Mouse (Mus musculus) small intestine, adult 2 months (tissue): Measurements from ENCODE around the gene 4930519P11Rik. TPM values are rescaled to one million over a fixed set of nuclear protein-coding genes. Genes with fewer than 3 reads are reported as not detected.

Experiments
- H3K27ac ChIP-seq: fragments of 200-500 bp; 2 replicates; pipeline ENCODE4 v1.5.1; 2012; ENCODE audit warnings: low read depth, low read length, control low read depth, inconsistent platforms; ENCODE audit not compliant: insufficient read depth
- H3K27me3 ChIP-seq: fragments of 200-500 bp; 2 replicates; pipeline ENCODE4 v1.6.1; 2012; ENCODE audit warnings: mild to moderate bottlenecking, moderate library complexity, low read length, inconsistent platforms; ENCODE audit not compliant: control insufficient read depth, insufficient read depth
- H3K36me3 ChIP-seq: fragments of 200-500 bp; 2 replicates; pipeline ENCODE4 v1.6.1; 2012; ENCODE audit warnings: mild to moderate bottlenecking, low read length, control low read depth, inconsistent platforms; ENCODE audit not compliant: control insufficient read depth, insufficient read depth
- H3K4me1 ChIP-seq: fragments of 200-500 bp; 2 replicates; pipeline ENCODE4 v1.6.1; 2012; ENCODE audit warnings: low read length, inconsistent platforms, mixed read lengths; ENCODE audit not compliant: control insufficient read depth, insufficient read depth, insufficient read length
- H3K4me3 ChIP-seq: fragments of 200-500 bp; 2 replicates; pipeline ENCODE4 v1.5.1; 2012; ENCODE audit warnings: low read depth, mild to moderate bottlenecking, control low read depth, inconsistent platforms, low read length, moderate library complexity
- CTCF ChIP-seq: fragments of 200-500 bp; IDR thresholded peaks from 2 replicates; pipeline ENCODE4 v1.5.1; 2012; ENCODE audit warnings: low read depth, mild to moderate bottlenecking, control low read depth, inconsistent platforms, low read length, moderate library complexity, mixed read lengths; ENCODE audit not compliant: insufficient replicate concordance, insufficient read length; ENCODE audit errors: extremely low read depth
- POLR2A ChIP-seq: fragments of 200-500 bp; IDR thresholded peaks from 2 replicates; pipeline ENCODE4 v1.6.1; 2012; ENCODE audit warnings: low read depth, mild to moderate bottlenecking, control low read depth, inconsistent platforms, low read length, moderate library complexity
- WGBS: fragments of 180-500 bp; shearing (Covaris S2); methylation state at CpG from one replicate; pipeline ENCODE4 v1.1.7; 2018; 5-methylcytosine and 5-hydroxymethylcytosine counted together
- polyA plus RNA-seq: library from polyadenylated mRNA; depleted of rRNA; stranded (reverse); fragments of >200 nt; gene quantifications from 2 replicates; pipeline ENCODE4 v1.2.3, GENCODE M21; 2012; rRNA removed

Gene 4930519P11Rik
- polyA plus RNA-seq = 0.46 and 1.6 TPM in 2 replicates

DNA sequence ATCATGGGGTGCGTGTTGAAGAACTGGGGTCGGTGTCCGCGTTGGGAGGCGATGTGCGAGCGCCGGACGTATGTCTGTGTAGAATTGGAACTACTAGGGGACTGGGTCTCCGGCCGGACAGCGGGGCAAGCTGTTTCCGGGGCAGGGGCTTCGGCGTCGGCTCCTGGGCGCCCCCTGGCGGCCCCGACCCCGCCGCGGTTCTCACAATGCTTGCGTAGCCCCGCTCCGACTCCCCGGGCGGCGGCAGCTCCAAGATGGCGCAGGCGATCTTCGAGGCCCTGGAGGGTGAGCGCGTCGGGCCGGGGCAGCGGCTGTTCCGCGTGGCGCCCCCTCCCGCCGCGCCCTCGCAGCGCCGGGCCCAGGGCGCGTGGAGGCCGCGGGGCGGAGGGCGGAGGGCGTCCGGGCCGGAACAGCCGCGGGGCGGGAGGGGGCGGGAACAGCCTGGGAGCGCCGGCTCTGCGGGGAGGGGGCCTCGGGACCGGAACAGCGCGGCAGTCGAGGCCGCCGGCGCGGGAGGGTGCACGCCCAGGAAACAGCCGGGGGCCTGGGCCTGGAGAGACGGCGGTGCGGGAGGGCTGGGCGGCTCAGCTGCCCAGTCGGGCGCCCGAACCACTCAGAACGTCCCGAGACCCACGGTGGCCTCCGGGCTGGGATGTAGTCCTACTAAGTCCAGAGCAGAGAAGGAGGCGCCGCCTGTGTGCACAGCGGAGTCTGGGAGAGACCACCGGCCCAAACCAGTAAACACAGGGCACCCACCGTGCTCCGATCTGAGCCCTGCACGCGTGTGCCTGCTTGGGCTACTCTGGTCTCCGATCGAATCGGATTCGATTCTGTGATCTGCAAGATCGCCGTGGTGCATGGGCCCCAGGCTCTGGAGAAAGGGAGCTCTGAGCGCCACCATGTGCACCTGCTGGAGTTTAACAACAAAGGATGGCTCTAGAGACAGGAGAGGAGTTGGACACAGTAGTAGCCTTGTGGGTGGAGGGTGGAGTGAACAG lies at the start of gene 4930519P11Rik, which contains the start of gene Zfp341:
4930519P11Rik (minus strand) TSS at position 320 of the 998 bp plus-strand sequence.
Zfp341 (plus strand) TSS at position 180 of the 998 bp plus-strand sequence.
- WGBS = under 1% methylated on average over 94 of the region's 98 CpGs

DNA sequence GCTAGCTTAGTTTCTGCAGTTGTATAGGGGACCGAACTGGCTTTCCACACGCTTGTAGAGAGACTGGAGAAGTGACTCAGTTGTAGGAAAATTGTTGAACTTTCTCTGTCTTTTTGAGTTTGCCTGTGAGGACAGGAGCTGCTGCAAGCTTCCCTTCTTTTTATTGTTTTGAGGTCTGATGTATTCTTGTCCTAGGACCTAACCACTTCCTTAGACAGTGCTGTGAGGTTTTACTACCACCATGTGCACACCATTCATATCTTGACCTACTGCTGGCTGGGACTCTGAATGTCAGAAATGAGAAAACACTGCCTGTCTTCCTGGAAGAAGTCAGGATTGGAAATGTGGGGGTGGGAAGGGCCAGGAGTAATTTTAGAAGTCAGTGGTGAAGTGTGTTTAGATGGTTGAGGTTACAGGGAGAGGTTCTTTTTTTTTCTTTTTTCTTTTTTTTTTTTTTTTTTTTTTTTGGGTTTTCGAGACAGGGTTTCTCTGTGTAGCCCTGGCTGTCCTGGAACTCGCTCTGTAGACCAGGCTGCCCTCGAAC lies 46.4 kb upstream of the 4930519P11Rik start:
- WGBS = 72% methylated on average over 5 of the region's 5 CpGs

More for the DNA sequence above, at the start of gene 4930519P11Rik, which contains the start of gene Zfp341:
- TF ChIP-seq POLR2A (peak; percentile 37), CTCF (peak; percentile 75)
- Histone ChIP-seq H3K27me3 (no peaks in the 10 kb centered on the region), H3K36me3 (no peaks in the 10 kb centered on the region), H3K4me1 (peaks cover 3% of the 10 kb centered on the region; the same call in 1 of the 2 replicates), H3K27ac (peak within 1 kb of the TSS; percentile 95), H3K4me3 (peak within 1 kb of the TSS; percentile 84)

DNA sequence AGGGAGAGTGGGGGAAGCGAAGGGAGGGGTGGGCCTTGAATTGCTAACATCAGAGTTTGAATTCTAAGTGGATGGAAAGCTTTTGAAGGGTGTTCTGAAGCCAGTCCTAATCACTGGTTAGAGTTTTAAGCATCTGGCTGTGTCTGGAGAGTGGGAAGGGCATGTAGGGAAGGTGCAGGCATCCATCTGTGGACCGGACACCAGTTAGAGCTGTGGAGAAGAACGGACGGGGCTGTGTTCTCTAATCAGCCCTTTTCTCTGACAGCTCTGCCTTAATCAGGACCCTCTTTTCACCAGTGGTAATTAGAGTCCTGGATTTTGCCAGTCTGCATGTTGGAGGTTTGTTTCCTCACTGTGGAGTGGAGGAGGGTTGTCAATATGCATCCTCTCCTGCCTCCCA lies 45.8 kb upstream of the 4930519P11Rik start:
- 70% methylated on average over 4 of the region's 4 CpGs for WGBS
- H3K4me3 ChIP-seq = peak overlapping the region; percentile 23; the same call in 1 of the 2 replicates
- H3K27ac ChIP-seq = 0 out of 2 replicates have a peak overlapping the region, but pooled peaks have one; percentile 7
- peaks cover 13% of the 10 kb centered on the region for H3K36me3 ChIP-seq
- peaks cover 21% of the 10 kb centered on the region for H3K4me1 ChIP-seq
- no peaks in the 10 kb centered on the region for H3K27me3 ChIP-seq
- TF ChIP-seq POLR2A (no peak), CTCF (no peak)

More for the DNA sequence above, 46.4 kb upstream of the 4930519P11Rik start:
- H3K4me1 ChIP-seq = peaks cover 21% of the 10 kb centered on the region
- peaks cover 13% of the 10 kb centered on the region for H3K36me3 ChIP-seq
- H3K4me3 ChIP-seq = peak overlapping the region; percentile 23; the same call in 1 of the 2 replicates
- no peaks in the 10 kb centered on the region for H3K27me3 ChIP-seq
- 0 out of 2 replicates have a peak overlapping the region, but pooled peaks have one; percentile 7 for H3K27ac ChIP-seq
- TF ChIP-seq POLR2A (no peak), CTCF (no peak)

DNA sequence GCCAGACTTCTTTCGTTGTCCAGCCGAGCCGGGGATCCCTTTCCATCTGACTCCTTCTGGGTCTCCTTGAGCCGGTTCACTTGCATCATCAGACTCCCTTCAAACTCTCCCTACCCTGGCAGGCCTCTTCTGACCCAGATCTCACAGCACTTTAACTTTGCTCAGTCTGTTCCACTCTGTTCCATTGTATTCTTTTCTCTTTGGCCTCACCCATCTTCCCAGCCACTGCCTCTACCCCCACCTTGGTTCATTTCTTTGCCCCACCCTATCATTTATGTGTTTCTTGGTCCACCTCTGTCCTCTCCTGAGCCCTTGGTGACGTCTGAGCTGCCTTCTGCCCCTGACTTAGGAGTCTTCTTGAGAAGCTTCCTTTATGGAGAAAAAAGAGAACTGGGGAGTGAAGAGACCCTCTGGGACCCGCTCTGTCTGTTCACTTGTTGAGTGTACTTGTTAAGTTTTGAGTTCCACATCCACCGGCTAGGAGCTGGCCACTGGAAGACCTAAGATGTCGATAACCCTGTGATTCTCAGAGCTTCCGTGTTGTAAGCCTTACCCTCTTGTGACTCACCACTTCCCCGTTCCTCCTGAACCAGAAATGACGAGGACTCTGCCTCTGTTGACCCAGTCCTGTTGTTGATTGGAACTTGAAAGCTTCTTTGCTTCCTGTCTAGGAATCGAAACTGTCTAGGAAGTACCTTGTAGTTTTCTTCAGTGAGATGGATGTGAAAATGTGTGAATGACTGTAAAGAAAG lies 44.4 kb upstream of the 4930519P11Rik start:
- H3K27me3 ChIP-seq = no peaks in the 10 kb centered on the region
- H3K4me3 ChIP-seq = peak overlapping the region; percentile 81
- TF ChIP-seq CTCF (no peak), POLR2A (peak; percentile 52; the same call in 1 of the 2 replicates)
- 0% methylated on average over 12 of the region's 12 CpGs for WGBS
- H3K36me3 ChIP-seq = peaks cover 13% of the 10 kb centered on the region
- peak overlapping the region; percentile 99 for H3K27ac ChIP-seq
- H3K4me1 ChIP-seq = peaks cover 21% of the 10 kb centered on the region

DNA sequence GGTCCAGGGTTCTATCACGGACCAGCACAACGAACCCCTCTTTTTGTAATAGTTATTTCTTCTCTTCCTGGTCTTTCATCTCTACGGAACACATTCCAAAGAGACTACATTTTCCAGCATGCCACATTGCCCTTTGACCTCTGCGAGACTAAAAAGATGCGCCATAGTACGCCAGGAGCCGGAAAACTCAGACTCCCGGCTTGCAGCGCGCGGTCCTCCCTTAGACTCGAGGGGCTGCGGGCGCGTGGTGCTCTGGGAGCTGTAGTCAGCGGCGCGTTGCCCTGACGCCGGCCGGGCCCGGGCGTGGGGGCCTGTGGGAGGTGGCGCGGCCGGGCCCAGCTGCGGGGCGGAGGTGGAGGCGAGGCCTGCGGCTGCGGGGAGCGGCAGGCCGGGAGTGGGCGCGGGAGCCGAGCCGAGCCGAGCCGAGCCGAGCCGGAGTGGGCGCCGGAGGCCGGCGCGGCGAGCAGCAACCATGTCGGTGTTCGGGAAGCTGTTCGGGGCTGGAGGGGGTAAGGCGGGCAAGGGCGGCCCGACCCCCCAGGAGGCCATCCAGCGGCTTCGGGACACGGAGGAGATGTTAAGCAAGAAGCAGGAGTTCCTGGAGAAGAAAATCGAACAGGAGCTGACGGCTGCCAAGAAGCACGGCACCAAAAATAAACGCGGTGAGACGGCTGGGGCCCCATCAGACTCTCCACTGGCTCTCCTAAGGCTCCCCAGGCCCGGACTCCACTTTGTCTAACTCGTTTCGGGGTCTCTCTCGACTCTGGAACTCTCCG lies 43.7 kb upstream of the 4930519P11Rik start:
- H3K36me3 ChIP-seq = peaks cover 11% of the 10 kb centered on the region
- TF ChIP-seq POLR2A (peak; percentile 25; the same call in 1 of the 2 replicates), CTCF (no peak)
- peak overlapping the region; percentile 81 for H3K4me3 ChIP-seq
- peaks cover 21% of the 10 kb centered on the region for H3K4me1 ChIP-seq
- H3K27me3 ChIP-seq = no peaks in the 10 kb centered on the region
- H3K27ac ChIP-seq = peak overlapping the region; percentile 99
- under 1% methylated on average over 67 of the region's 67 CpGs for WGBS
